Mouse (Mus musculus) thymus, adult 2 months (tissue): ENCODE results near the gene Btbd11. TPM values are rescaled to one million over a fixed set of nuclear protein-coding genes. Genes with fewer than 3 reads are reported as not detected.

Source experiments
- DNase-seq: peaks from one replicate; pipeline ENCODE4 v3.0.0; 2021
- H3K27ac ChIP-seq: fragments of 200-500 bp; 2 replicates; pipeline ENCODE4 v1.5.1; 2012; ENCODE audit warnings: low read length, control low read depth; ENCODE audit not compliant: control insufficient read depth, insufficient read depth
- H3K27me3 ChIP-seq: fragments of 200-500 bp; 2 replicates; pipeline ENCODE4 v1.6.1; 2012; ENCODE audit warnings: mild to moderate bottlenecking, low read length, moderate library complexity, mixed read lengths; ENCODE audit not compliant: control insufficient read depth, insufficient read depth
- H3K36me3 ChIP-seq: fragments of 200-500 bp; 2 replicates; pipeline ENCODE4 v1.6.1; 2012; ENCODE audit warnings: mild to moderate bottlenecking, low read length, moderate library complexity; ENCODE audit not compliant: control insufficient read depth, insufficient read depth
- H3K4me1 ChIP-seq: fragments of 200-500 bp; replicated peaks from 2 replicates; pipeline ENCODE4 v1.6.1; 2012; ENCODE audit warnings: low read length; ENCODE audit not compliant: control insufficient read depth, insufficient read depth
- H3K4me3 ChIP-seq: fragments of 200-500 bp; 2 replicates; pipeline ENCODE4 v1.5.1; 2012; ENCODE audit warnings: mild to moderate bottlenecking, low read length, control low read depth, moderate library complexity; ENCODE audit not compliant: control insufficient read depth, insufficient read depth
- CTCF ChIP-seq: fragments of 200-500 bp; IDR thresholded peaks from 2 replicates; pipeline ENCODE4 v1.5.1; 2012; ENCODE audit warnings: mild to moderate bottlenecking, control low read depth, low read length, moderate library complexity, borderline replicate concordance; ENCODE audit not compliant: control insufficient read depth, poor library complexity, insufficient read depth; ENCODE audit errors: extremely low read depth
- POLR2A ChIP-seq: fragments of 200-500 bp; IDR thresholded peaks from 2 replicates; pipeline ENCODE4 v1.6.1; 2012; ENCODE audit warnings: mild to moderate bottlenecking, low read length, control low read depth, moderate library complexity; ENCODE audit not compliant: control insufficient read depth, poor library complexity, insufficient read depth; ENCODE audit errors: extremely low read depth
- WGBS: fragments of 180-500 bp; shearing (Covaris S2); methylation state at CpG from one replicate; pipeline ENCODE4 v1.1.7; 2018; 5-methylcytosine and 5-hydroxymethylcytosine counted together
- polyA plus RNA-seq: library from polyadenylated mRNA; depleted of rRNA; stranded (reverse); fragments of >200 nt; gene quantifications from 2 replicates; pipeline ENCODE4 v1.2.3, GENCODE M21; 2012; rRNA removed

The Btbd11 gene
- polyA plus RNA-seq = 32.0 and 32.3 TPM in 2 replicates

- peak; percentile 88 for DNase-seq
- under 1% methylated on average over 46 of the region's 46 CpGs for WGBS
- Histone ChIP-seq H3K27me3 (no peaks in the 10 kb centered on the region; the same call in 1 of the 2 replicates), H3K27ac (no peak within 1 kb of the TSS), H3K4me1 (peaks cover 21% of the 10 kb centered on the region), H3K36me3 (no peaks in the 10 kb centered on the region), H3K4me3 (peak within 1 kb of the TSS; percentile 71)
- TF ChIP-seq CTCF (0 out of 2 replicates have a peak, but pooled peaks have one; percentile 13), POLR2A (peak; percentile 94)
These were observed at the start of gene Btbd11 for GRCm38 (mm10) chr10:85386605-85387218. Gene Btbd11, plus strand, starts transcription at chr10:85386814.

GRCm38 (mm10) chr10:85338733-85339132 is 47.9 kb upstream of the Btbd11 start:
- 87% methylated on average over 12 of the region's 12 CpGs for WGBS

GRCm38 (mm10) chr10:85341867-85342266 is 44.7 kb upstream of the Btbd11 start:
- 89% methylated on average over 1 of the region's 1 CpGs for WGBS
- Histone ChIP-seq H3K27ac (no peak overlapping the region), H3K27me3 (no peaks in the 10 kb centered on the region), H3K36me3 (no peaks in the 10 kb centered on the region), H3K4me1 (no peaks in the 10 kb centered on the region), H3K4me3 (no peak overlapping the region)
- no peak for DNase-seq
- TF ChIP-seq CTCF = no peak
- TF ChIP-seq POLR2A = no peak

More at GRCm38 (mm10) chr10:85338733-85339132, 47.9 kb upstream of the Btbd11 start:
- Histone ChIP-seq H3K27me3 (no peaks in the 10 kb centered on the region), H3K36me3 (no peaks in the 10 kb centered on the region), H3K4me3 (no peak overlapping the region), H3K27ac (no peak overlapping the region), H3K4me1 (no peaks in the 10 kb centered on the region)
- no peak for DNase-seq
- TF ChIP-seq CTCF = no peak
- TF ChIP-seq POLR2A = no peak

GRCm38 (mm10) chr10:85347171-85347570 is 39.4 kb upstream of the Btbd11 start:
- Histone ChIP-seq H3K27ac (no peak overlapping the region), H3K27me3 (no peaks in the 10 kb centered on the region), H3K4me3 (no peak overlapping the region), H3K36me3 (no peaks in the 10 kb centered on the region), H3K4me1 (no peaks in the 10 kb centered on the region)
- 89% methylated on average over 9 of the region's 9 CpGs for WGBS
- TF ChIP-seq POLR2A = no peak
- TF ChIP-seq CTCF = no peak
- DNase-seq = no peak

DNA sequence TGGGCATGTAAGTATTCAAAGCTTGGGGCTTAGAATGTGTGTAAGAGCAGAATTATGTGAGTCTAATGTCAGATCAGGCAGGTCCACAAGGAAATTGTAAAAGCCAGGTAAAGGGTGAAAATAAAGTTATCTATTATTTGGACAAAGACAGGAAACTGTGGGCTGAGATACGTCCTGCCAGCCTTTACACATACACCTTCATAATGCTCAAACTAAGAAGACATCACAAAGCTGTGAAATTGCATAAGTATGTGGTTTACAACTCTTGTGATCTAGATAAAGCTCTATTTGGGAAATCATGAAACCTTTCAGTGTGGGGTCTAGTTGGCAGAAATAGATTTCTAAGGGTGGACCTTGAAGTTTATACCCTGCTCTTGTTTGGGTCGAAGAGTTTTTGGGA is 34.1 kb upstream of the Btbd11 start:
- H3K4me1 ChIP-seq = peaks cover 3% of the 10 kb centered on the region
- H3K36me3 ChIP-seq = no peaks in the 10 kb centered on the region
- H3K27me3 ChIP-seq = no peaks in the 10 kb centered on the region
- TF ChIP-seq CTCF = no peak
- no peak for TF ChIP-seq POLR2A
- no peak overlapping the region for H3K4me3 ChIP-seq
- no peak for DNase-seq
- 52% methylated on average over 2 of the region's 2 CpGs for WGBS
- H3K27ac ChIP-seq = no peak overlapping the region

DNA sequence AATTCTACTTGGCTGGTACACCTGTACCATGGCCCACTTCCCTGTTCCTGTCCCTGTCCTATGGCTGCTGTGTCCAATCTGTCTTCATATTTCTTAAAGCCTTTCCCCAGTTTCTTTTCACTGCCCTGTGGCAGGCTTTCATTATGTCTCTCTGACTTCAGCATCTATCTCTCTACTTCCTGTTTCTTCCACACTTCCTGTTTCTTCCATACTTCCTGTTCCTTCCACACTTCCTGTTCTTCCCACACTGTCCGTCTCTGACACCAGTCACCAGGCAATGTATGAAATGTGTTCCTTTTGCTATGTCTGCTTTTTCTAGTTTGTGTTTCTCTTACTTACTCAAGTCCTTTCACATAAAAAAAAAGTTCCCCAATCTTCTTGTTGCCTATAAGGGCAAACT is 32.3 kb upstream of the Btbd11 start:
- H3K4me1 ChIP-seq = peaks cover 13% of the 10 kb centered on the region
- no peak overlapping the region; the same call in 1 of the 2 replicates for H3K27ac ChIP-seq
- no peaks in the 10 kb centered on the region for H3K36me3 ChIP-seq
- no peak for DNase-seq
- H3K4me3 ChIP-seq = no peak overlapping the region
- no peaks in the 10 kb centered on the region for H3K27me3 ChIP-seq
- WGBS = 41% methylated on average over 1 of the region's 1 CpGs
- TF ChIP-seq CTCF = no peak

DNA sequence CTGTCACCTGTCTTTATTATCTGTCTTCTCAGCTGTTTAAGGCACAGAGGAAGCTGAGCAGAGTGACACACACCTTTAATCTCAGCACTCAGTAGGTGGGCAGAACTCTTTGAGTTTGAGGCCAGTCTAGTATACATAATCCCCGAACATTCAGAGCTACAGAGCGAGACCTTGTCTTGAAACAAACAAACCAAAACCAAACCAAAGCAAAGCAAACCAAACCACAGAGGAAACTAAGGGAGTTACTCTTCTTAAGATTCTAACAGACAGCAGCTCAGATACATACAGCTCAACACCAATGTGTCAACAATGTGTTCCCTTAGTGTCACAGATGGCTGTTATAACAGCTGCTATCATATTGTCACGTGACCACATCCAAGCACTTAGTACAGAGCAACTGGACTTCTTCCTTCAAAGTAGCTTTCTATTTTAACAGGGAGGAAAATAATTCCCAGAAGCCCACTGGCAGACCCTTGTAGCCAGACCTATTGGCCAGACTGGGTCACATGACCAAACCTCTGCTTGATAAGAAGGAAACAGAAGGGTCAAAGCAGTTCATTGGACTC is 27.0 kb upstream of the Btbd11 start:
- H3K27me3 ChIP-seq = no peaks in the 10 kb centered on the region
- H3K36me3 ChIP-seq = no peaks in the 10 kb centered on the region
- peak; percentile 14 for DNase-seq
- H3K4me3 ChIP-seq = no peak overlapping the region
- H3K4me1 ChIP-seq = peaks cover 11% of the 10 kb centered on the region
- TF ChIP-seq POLR2A (no peak), CTCF (no peak)
- 5% methylated on average over 3 of the region's 3 CpGs for WGBS
- no peak overlapping the region for H3K27ac ChIP-seq
